Mouse (Mus musculus) spleen, postnatal 14 days (tissue): ENCODE results near the gene Tnni2.

ENCODE experiments used
- DNase-seq, 2 experiments: peaks; one replicate each; pipeline ENCODE4 v3.0.0; 2021 to 2022; ENCODE audit warnings: low spot score in 2 of 2

Tnni2 gene

DNA sequence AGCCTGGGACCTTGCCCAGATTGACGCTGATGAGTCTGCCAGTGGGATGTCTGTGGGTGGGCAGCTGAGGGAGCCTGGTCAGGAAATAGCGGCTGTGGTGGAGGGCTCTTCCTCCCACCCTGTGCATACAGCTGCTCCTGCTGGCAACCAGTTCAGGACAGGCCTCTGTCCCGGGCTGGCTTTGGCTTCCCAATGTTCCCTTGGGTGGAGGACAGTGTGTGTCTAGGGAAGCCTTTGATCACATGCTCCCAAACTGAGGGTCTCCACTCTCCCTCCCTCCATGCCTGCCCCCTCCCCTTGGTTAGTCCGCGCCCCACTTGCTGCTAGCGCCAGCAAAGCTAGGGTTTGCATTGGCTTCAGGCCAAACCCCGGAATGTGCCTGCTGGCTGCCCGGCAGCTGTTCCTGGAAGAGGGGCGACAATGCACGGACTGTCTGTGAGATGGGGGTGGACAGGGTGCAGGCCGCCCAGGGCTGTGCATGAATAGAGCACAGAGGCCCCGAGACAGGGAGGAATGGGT lies 11.4 kb upstream of the Tnni2 start:
- no peak for DNase-seq

DNA sequence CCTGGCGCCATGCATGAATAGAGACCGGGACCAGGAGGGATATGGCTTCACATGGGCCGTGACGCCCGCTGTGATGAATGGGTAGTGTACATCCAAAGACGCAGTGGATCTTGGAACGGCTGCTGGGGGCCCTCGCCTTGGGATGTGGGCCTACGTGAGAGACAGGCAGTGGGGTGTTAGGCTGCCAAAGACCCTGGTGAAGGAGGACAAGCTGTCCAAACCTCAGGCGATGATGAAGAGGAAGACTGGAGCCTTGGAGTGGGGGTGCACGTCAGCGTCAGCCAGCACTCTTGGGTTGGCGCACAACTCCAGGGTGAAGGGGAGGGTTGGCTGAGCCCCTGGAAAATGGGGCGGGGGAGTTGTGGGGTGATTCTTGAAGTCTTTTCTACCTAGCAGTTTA lies 10.5 kb upstream of the Tnni2 start:
- no peak for DNase-seq

DNA sequence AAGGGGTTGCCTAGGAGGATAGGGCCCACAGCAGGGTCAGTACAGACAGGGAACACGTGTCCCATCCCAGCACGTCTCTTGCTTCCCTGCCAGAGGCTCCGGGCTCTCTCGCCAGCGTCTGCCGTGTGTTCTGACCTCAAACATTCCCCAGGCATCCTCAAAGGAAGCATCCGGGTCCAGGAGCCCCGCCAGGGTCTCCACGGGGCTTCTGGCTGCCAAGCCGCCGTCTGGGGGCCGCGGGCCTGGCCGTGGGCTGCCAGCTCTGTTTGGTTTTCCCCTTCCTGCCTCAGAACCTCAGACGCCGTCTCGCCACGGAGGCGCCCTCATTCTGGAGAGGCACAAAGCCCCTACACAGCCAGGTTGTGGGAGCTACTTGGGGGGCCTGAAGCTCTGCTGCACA lies 8.0 kb upstream of the Tnni2 start:
- no peak for DNase-seq

DNA sequence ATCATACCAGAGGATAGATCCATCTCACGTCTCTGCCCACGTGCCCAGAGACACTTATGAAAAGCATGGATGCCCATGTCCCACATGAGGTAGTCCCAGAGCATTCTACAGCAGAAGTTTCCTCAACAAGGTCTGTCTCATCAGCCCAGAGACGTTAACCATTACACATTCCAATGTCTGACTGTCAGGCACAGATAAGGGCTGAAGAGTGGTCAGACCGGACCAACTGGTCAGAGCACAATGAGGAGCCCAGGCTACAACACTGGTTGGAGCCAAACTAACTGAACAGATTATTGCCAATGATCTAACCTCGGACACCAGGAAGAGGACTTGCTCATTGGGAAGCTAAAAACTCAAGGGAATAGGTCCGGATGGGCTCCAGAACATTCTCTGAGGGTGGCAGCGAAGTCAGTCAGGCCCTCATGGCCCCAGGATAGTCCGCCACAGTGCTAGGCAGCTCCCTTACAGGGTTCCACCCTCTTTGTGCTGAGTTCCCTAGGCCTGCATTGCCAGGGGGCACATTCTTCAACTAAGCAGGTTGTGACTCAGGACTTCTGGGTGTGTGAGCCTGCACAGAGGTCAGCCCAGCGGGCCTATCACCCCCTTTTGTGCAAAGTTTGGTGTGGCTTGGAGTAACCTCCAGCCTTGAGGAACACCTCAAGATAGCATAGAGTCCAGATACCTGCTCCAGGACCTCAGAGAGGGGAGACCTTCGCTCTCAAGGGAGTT lies 7.3 kb upstream of the Tnni2 start, which contains the start of gene Syt8:
Gene Syt8 (plus strand): TSS at position 714 of the 729 bp plus-strand sequence.
- DNase-seq: no peak

DNA sequence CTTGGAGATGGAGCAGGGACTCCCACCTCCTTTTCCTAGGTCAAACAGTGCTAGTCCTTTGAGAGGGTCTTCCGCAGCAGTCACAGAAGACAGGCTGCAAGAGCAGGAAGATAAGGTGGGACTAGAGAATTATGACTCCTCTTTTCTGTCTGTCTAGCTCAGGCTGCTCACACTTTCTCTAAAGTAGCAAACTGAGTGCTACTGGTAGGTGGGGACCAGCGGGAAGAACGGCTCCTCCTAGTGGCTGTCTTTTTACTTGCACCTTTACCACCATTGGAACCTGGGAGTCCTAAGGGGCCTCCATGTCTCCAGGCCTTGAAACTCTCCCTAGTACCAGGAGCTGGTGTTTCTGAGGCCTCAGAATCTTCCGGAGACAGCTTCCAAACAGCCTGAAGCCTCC lies 6.1 kb upstream of the Tnni2 start:
- DNase-seq: peak in 1 of 2 experiments; percentile 60

DNA sequence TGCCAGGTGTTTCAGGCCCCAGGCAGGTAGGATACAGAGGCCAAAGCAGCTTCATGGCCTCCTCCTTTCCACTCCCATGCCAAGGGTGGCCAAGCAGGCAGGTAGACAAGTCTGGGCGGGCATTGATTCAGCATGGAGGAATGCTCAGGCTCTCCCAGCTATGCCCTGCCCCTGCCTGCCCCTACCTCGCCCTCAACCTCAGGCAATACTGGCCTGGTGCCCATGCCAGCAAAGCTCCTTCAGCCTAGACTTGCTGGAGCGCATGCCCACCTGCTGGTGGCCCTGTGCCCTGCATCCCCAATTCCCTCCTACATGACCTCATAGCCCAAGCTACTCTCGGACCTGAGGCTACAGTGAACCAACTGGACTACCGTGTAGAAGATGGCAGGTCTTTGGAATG lies 4.3 kb upstream of the Tnni2 start:
- no peak for DNase-seq

DNA sequence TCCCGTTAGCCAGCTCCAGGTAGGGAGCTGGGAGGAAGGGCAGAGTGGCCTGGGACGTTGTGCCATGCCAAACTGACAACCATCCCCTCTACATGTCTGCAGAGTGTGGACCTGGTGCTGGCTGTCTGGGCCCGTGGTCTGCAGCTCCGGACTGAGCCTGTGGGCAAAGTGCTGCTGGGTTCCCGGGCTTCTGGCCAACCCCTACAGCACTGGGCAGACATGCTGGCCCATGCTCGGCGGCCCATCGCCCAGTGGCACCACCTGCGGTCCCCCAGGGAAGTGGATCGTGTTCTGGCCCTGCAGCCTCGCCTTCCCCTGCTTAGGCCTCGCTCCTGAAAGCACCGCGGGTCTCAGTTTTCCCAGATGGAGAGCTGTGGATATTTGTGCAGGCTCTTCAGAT lies 1.6 kb upstream of the Tnni2 start:
- no peak for DNase-seq

DNA sequence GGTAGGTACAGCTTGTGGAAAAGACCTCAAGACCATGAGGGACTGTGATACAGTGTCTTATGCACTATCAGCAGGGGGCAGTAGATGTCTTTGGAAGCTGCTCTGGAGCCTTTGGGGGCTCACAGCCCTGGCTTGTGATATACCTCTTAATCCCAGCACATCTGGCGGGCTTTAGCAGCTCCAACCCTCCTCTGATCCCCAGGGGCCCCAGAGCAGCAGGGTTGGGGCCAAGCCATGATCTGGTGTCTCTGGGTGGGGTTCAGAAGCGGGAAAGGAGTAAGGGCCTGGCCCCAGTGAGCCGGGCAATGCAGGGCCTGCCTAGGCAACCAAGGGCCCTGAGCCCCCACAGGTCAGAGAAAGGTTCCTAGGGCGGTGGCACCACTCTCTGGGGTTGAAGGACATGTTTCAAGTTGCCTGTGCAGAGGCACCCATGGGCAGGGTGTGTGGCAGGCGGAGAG lies 922 bp upstream of the Tnni2 start:
- DNase-seq: peak in 1 of 2 experiments; percentile 41

DNA sequence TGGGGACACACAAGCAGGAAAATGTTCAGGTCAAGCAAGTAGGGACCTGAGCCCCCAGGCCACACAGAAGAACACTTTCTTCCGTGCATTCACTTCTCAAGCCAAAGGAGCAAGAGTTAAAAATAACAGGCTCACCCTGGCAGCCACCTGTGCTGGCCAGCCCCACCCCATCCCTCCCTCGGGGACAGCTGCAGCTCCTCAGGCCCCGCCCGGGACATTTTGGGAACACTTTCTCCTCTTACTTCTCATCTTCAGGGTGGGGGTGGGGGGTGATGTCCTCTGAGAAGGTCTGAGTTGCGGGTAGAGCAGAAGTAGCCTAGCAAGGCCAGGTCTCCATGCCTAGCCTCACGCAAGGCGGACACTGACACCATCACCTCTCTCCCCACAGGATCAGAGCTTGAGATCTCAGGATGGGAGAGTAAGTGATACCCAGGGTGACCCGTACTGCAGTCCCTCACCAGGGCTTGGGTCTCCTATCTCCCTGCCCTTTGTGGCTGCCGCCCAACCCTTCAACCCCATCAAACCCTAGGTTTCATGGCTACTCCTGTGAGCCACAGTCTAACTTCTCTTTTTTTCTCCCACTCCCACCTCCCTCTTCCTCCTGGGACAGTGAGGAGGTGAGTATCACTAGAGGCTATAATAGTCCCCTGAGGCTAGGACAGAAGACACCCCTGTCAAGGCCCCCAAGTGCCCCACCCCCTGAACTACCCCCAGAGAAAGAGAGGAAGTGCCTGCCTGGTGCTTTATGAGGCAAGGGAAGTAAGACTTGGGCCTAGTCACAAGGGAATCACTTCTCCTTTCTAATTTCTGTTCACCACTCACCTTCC lies 686 bp downstream of the Tnni2 start:
- no peak for DNase-seq

DNA sequence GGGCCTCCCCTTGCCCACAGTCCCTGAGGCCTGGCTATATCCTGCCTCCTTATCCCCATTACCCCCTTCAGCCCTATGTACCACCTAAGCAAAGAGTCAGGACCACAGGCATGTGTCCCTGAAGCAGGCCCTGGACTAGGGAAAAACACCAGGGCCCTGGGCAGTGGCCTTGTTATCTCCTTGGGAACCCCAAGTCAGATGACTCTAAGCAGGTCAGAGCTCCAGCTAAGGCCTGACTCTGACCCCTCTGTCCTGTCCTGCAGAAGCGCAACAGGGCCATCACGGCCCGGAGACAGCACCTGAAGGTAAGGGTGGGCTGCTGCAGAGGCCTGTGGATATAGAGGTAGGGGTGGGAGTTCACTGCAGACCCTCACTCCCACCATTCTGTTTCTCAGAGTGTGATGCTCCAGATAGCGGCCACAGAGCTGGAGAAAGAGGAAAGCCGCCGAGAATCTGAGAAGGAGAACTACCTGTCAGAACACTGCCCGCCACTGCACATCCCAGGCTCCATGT lies 1.4 kb downstream of the Tnni2 start:
- no peak for DNase-seq

DNA sequence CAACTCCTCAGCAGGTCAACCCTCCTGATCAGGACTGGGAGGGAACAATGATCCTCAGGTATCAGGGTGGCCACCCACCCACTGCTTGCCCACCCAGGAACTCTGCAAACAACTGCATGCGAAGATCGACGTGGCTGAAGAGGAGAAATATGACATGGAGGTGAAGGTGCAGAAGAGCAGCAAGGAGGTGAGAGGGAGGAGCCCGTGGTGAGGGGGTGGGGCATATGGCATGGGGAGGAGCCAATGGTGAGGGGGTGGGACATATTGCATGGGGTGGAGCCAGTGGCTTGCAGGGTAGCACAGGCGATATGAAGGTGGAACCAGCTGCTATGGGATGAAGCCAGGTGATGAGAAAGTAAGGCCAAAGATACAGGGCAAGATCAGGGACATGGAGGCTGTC lies 1.9 kb downstream of the Tnni2 start:
- no peak for DNase-seq

DNA sequence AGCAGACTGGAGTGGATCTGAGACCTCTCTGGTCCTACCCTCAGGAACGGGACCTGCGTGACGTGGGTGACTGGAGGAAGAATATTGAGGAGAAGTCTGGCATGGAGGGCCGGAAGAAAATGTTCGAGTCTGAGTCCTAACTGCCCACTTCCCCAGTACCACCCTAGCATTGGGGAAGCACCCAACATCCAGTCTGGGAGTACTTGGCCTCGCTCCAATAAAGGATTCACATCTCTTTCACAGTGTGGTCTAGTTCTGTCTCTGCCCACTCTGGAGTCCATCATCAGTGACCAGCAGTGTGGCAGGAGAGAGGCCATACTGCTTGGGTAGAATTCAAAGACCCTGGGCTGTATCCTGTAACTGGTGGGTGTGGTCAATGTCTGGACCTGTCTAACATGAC lies 2.6 kb downstream of the Tnni2 start:
- no peak for DNase-seq

DNA sequence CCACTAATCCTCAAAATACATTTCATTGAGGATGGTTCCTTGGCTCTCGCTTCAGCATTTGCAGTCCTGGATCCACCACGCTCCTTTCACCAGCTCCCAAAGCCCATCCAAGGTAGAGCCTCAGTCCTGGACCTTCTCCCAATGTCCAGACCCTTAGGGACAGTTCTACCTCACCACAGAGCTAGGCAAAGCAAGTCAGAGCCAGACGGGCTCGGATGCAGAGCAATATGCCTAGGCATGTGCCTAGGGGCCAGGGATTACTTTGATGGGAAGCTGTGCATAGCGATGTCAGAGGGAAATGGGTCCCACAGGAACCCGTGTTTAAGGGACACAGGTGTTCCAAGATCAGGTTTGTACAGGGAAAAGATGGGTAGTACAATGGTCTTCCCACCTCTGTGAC lies 3.7 kb downstream of the Tnni2 start:
- DNase-seq: no peak

DNA sequence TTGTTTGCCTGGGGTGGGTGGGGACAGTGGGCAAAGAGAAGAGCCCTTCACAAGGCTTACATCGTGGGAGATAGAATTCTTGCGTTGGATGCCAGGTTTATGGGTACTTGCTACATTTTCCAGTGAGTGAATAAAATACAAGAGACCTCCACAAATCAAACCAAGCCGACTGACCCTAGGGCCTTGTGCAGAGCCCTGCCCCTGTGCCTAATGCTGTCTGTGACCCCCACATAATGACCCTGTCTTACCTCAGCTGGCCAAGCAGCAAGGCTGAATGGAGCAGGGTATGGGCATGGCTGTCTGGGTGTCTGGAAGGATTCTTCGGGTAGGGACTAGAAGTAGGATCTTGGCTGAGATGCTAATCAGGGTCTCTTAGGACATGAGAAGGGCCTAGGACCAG lies 4.7 kb downstream of the Tnni2 start:
- DNase-seq: no peak

DNA sequence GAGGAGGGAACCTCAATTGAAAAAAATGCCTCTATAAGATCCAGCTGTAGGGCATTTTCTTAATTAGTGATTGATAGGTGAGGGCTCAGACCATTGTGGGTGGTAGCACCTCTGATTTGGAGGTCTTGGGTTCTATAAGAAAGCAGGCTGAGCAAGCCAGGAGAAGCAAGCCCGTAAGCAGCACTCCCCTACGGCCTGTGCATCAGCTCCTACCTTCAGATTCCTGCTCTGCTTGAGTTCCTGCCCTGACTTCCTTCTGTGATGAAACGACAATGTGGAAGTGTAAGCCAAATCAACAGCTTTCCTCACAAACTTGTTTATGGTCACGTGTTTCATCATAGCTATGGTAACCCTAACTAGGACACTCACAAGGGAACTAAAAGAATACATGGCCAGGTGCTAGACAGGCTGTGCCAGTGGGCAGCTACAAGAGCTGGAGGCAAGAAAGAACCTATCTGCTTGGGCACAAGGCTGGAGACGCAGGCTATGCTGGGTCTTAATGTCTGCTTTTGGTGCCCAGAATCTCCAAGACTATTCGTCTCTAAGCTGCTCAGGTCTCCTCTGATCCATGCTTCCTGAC lies 7.5 kb downstream of the Tnni2 start:
- DNase-seq: no peak

DNA sequence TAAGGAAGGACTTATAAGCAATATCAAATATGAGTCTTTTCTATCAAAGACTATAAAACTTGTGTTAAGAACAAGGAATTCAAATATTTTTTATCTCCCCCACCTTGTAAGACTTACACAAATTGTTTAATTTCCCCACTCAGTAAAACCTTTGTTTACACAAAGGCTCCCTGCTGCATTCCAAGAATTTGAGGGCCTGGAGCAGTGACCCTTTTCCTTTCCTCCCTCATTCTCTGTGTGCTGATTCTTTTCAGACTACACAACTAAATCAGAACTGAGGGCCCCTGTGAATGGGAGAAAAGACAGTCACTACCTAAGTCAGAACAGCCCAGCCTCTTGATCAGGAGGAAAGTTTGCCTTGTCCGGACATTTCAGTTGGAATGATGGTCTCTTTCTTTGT lies 13.1 kb downstream of the Tnni2 start:
- no peak for DNase-seq

DNA sequence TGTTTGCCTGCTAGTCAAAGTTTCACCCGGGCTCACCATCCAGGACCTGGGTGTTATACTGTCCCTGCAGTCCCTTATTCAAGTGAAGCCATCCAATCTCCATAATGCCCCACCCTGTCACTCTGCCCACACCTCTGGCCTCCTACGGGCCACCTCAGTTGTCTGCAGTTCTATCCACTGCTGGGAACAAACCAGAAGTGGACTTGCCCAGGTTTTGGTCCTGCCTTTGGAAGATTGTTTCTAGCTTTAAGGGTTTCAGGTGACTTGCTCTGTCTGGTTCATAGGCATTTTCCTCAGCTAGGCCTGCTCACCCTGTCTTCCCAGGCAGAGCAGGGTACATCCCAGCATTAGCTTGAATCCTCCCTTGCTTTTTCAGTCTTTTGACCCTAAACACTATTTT lies 13.6 kb downstream of the Tnni2 start:
- DNase-seq: no peak

DNA sequence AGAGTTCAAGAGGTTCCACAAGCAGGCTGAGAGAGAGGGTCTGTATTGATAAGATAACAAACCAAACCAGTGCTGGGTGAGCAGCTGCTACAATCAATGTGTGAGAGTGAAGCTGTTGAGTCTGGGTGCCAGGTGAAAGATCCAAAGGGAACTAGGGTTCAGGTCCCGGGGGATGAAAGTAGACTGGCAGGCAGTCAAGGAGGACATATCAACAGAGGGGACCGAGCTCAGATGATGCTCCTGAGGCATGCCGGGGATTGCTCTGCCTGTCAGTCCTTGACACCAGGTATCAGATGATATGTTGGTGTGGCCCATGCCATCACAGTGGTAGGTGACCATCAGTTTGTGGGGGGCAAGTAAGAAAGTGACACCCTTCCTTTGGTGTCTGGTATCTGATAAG lies 15.2 kb downstream of the Tnni2 start:
- no peak for DNase-seq

DNA sequence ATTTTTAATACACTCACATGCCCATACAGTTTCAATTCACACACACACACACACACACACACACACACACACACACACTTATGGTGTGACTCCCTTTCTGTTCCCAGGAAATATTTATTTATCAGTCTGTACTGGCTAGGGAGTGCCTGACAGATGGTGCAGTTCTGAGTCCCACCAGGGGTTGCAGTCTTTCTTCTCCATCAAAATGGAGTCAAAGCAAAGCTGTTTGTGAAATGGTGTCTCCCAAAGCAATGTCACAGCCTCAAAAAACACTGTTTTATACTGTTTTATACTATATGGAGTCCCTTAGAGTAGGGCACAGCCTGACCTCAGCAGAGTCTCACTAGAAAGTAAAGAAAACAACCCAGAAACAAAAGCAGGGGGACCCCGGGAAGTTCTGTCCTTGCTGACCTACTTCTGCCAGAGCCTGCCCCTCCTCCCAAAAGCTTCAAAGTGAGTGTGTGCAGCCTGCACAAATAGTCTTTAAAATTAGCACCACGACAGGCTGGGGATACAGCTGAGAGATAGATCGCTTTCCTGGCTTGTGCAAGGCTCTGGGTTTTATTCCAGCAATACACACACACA lies 15.7 kb downstream of the Tnni2 start:
- no peak for DNase-seq

DNA sequence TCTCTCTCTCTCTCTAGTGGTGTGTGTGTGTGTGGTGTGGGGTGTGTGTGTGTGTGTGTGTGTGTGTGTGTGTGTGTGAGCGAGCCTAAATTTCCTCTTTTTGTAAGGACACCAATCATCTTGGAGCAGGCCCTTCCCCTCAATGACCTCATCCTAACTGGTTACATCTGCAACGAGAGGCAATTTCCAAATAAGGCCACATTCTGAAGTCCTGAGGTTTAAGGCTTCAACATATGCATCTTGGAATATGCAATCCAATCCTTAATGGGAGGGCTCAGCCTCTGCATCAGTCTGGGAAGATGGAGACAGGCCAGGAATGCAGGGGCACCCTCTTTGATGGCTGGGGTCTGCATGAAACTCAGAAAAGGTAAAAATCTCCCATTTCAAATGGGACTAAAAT lies 16.4 kb downstream of the Tnni2 start:
- no peak for DNase-seq

DNA sequence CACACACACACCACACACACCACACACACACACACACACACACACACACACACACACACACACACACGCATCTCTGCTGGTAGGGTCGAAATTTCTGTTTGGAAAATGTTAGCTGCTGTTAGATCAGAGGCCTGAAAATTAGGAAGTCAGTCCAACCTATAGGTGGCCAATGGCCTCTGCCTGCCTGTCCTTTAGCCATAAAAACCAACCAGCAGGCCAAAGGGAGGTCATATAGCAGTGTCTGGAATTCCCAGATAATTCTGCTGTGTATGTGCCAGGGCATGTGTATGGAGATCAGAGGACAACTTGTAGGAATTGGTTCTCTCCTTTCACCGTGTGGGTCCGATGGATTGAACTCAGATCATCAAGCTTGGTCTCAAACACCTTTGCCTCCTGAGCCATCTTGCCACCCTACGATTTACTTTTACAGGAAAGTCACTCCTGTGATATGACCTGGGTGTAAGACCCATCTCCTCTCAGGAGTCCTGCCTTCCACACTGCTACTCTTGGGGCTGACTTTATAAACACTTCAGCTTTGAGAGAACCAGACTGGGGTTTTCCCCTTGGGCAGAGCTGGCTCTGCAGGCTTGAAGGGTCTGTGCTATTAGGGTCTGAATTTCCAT lies 17.2 kb downstream of the Tnni2 start:
- DNase-seq: no peak

DNA sequence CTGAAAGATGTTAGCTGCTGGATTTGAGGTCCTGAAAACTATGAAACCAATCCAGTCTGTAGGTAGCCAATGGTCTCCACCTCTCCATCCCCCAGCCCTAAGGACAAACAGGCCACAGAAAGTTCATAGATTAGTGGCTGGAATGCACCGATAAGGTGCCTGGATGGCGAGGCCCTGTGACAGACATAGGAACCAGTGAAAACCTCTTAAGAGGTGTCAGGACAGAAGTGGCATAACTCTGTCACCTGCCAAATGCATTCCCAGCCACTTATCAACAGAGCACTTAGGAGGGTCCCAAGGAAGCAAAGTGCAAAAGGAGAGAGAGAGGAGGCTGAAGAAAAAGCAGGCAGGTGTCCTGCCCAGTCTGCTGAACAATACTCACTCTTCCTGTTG lies 17.7 kb downstream of the Tnni2 start:
- DNase-seq: no peak
